Mouse (Mus musculus) liver, embryonic 14.5 days (tissue): ENCODE measurements around the gene Bicral. TPM values are rescaled to one million over a fixed set of nuclear protein-coding genes. Genes with fewer than 3 reads are reported as not detected.

ENCODE experiments used
- ATAC-seq: fragments of 200-750 bp; cut with Nextera tagmentation; 2 replicates; pipeline ENCODE4 v1.8.0; 2017; ENCODE audit warnings: moderate number of reproducible peaks, mild to moderate bottlenecking, moderate library complexity; ENCODE audit not compliant: insufficient read depth
- DNase-seq, 3 experiments: peaks; one replicate each; pipeline ENCODE4 v3.0.0-alpha.2; 2012 to 2013; ENCODE audit warnings: low read depth in 3 of 3, low spot score in 3 of 3
- H3K27ac ChIP-seq: fragments of 300-500 bp; sonication (generic); 2 replicates; pipeline ENCODE4 v1.5.1; 2014; ENCODE audit warnings: moderate library complexity, mild to moderate bottlenecking, control low read depth, inconsistent platforms
- H3K27me3 ChIP-seq: fragments of 300-500 bp; sonication (generic); 2 replicates; pipeline ENCODE4 v1.6.1; 2014; ENCODE audit warnings: mild to moderate bottlenecking, low read length, moderate library complexity; ENCODE audit not compliant: control insufficient read depth, insufficient read depth
- H3K36me3 ChIP-seq: fragments of 300-500 bp; sonication (generic); replicated peaks from 2 replicates; pipeline ENCODE4 v1.6.1; 2014; ENCODE audit warnings: low read depth; ENCODE audit not compliant: control insufficient read depth, insufficient read depth
- H3K4me1 ChIP-seq, 2 experiments: fragments of 200-500 bp in 1 of 2; fragments of 300-500 bp in 1 of 2; sonication (generic) in 1 of 2; replicated peaks; 2 replicates each; pipeline ENCODE4 v1.6.1; 2012 to 2014; ENCODE audit warnings: antibody characterized with exemption in 1 of 2, inconsistent platforms in 1 of 2, low read length in 1 of 2; ENCODE audit not compliant: control insufficient read depth in 2 of 2, insufficient read depth in 2 of 2
- H3K4me2 ChIP-seq: fragments of 300-500 bp; sonication (generic); 2 replicates; pipeline ENCODE4 v1.6.1; 2014; ENCODE audit warnings: low read depth, mild to moderate bottlenecking, control low read depth, moderate library complexity
- H3K4me3 ChIP-seq, 2 experiments: fragments of 200-500 bp in 1 of 2; fragments of 300-500 bp in 1 of 2; sonication (generic) in 1 of 2; 2 replicates each; pipeline ENCODE4 v1.5.1; 2012 to 2014; ENCODE audit warnings: low read depth in 2 of 2, low read length in 2 of 2, mild to moderate bottlenecking in 2 of 2, control low read depth in 1 of 2, inconsistent platforms in 1 of 2, moderate library complexity in 1 of 2; ENCODE audit not compliant: insufficient read depth in 1 of 2
- H3K9ac ChIP-seq: fragments of 300-500 bp; sonication (generic); replicated peaks from 2 replicates; pipeline ENCODE4 v1.6.1; 2014; ENCODE audit warnings: mild to moderate bottlenecking, control low read depth, moderate library complexity
- H3K9me3 ChIP-seq: fragments of 300-500 bp; sonication (generic); 2 replicates; pipeline ENCODE4 v1.6.1; 2016; ENCODE audit warnings: low read length, mixed read lengths; ENCODE audit not compliant: control insufficient read depth
- CTCF ChIP-seq: IDR thresholded peaks from 2 replicates; pipeline ENCODE4 v1.5.1; 2016; ENCODE audit warnings: antibody characterized with exemption, low read depth, control low read depth
- EP300 ChIP-seq: IDR thresholded peaks from 2 replicates; pipeline ENCODE4 v1.6.1; 2016; ENCODE audit warnings: antibody characterized with exemption, low read depth
- WGBS: fragments of 180-500 bp; shearing (Covaris S2); extraction: QIAGEN DNeasy Blood & Tissue Kit; methylation state at CpG from one replicate; pipeline ENCODE4 v1.1.7; 2014; ENCODE audit not compliant: insufficient replicate concordance; 5-methylcytosine and 5-hydroxymethylcytosine counted together
- polyA plus RNA-seq, 2 experiments: library from polyadenylated mRNA; depleted of rRNA in 1 of 2; stranded (reverse) in 1 of 2; unstranded in 1 of 2; fragments of >200 nt; fragmentation: Nextera tagmentation in 1 of 2; extraction: Ambion mirVana in 1 of 2; gene quantifications; 2 replicates each; pipeline versions ENCODE4 v1.2.1 to v1.2.3; 2012 to 2014

Gene Bicral
- polyA plus RNA-seq, 2 experiments, result 3.0 to 3.4 TPM

- Histone ChIP-seq H3K4me3 (no peak overlapping the region), H3K4me1 (no peaks in the 10 kb centered on the region), H3K27me3 (no peaks in the 10 kb centered on the region), H3K4me2 (no peak overlapping the region), H3K36me3 (peaks cover 21% of the 10 kb centered on the region), H3K9me3 (no peaks in the 10 kb centered on the region), H3K27ac (no peak overlapping the region), H3K9ac (no peak overlapping the region)
- no peak for TF ChIP-seq CTCF
- TF ChIP-seq EP300, result no peak
- no peak for DNase-seq
- no peak for ATAC-seq
- WGBS, result 27% methylated on average over 3 of the region's 3 CpGs
Observed at GRCm38 (mm10) chr17:46828935-46829334, 29.3 kb downstream of the Bicral start.

DNA sequence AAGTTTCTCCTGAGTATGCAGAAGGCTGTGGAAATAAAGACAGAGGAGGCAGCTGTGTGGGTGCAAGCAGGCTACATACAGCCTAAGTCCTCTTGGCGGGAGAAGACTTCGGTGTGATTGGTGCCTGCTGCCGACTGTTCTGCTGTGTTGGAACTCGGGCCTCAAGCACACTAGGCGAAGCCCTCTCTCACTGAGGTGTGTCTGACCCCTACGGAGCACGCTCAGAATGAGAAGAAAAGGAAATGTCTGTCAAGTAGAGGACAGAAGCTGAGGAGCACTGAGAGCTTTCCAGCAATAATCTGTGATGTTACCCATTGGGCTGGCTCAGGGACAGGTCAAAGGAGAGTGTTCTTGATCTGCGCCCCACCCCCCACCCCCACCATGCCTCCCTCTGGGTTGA, 35.2 kb downstream of the Bicral start:
- Histone ChIP-seq H3K4me2 (no peak overlapping the region), H3K27ac (no peak overlapping the region), H3K36me3 (peaks cover 34% of the 10 kb centered on the region), H3K4me3 (no peak overlapping the region), H3K9me3 (no peaks in the 10 kb centered on the region), H3K9ac (no peak overlapping the region), H3K4me1 (peaks cover 8 to 10% of the 10 kb centered on the region in 2 experiments), H3K27me3 (no peaks in the 10 kb centered on the region)
- TF ChIP-seq EP300, result no peak
- no peak for TF ChIP-seq CTCF
- no peak for ATAC-seq
- no peak for DNase-seq
- 90% methylated on average over 8 of the region's 8 CpGs for WGBS

- peaks cover 17 to 26% of the 10 kb centered on the region in 2 experiments for H3K4me1 ChIP-seq
- H3K9ac ChIP-seq, result no peak overlapping the region
- TF ChIP-seq CTCF, result no peak
- 87% methylated on average over 7 of the region's 7 CpGs for WGBS
- no peak overlapping the region for H3K27ac ChIP-seq
- no peak for ATAC-seq
- H3K36me3 ChIP-seq, result peaks cover 29% of the 10 kb centered on the region
- H3K4me3 ChIP-seq, result no peak overlapping the region
- no peaks in the 10 kb centered on the region for H3K9me3 ChIP-seq
- no peak overlapping the region for H3K4me2 ChIP-seq
- H3K27me3 ChIP-seq, result no peaks in the 10 kb centered on the region
- DNase-seq, result no peak
Observed at GRCm38 (mm10) chr17:46820628-46821027, 37.7 kb downstream of the Bicral start.

- Histone ChIP-seq H3K27me3 (no peaks in the 10 kb centered on the region), H3K27ac (peak overlapping the region; percentile 86), H3K4me2 (peak overlapping the region; percentile 69), H3K4me1 (peaks cover 17 to 28% of the 10 kb centered on the region in 2 experiments), H3K36me3 (peaks cover 8% of the 10 kb centered on the region), H3K9ac (peak overlapping the region; percentile 61), H3K9me3 (no peaks in the 10 kb centered on the region), H3K4me3 (peak overlapping the region; percentile 0 to 31; a peak in 2 of 4 replicates)
- WGBS, result 19% methylated on average over 12 of the region's 12 CpGs
- DNase-seq (peak; percentile 60 to 66 (median 65)), ATAC-seq (peak; percentile 95)
- TF ChIP-seq CTCF (no peak), EP300 (peak; percentile 82)
Observed at GRCm38 (mm10) chr17:46817734-46818158, 40.5 kb downstream of the Bicral start.

GRCm38 (mm10) chr17:46816306-46816705, 42.0 kb downstream of the Bicral start:
- Histone ChIP-seq H3K4me3 (no peak overlapping the region), H3K27ac (no peak overlapping the region), H3K4me1 (peaks cover 17 to 28% of the 10 kb centered on the region in 2 experiments), H3K9me3 (no peaks in the 10 kb centered on the region), H3K27me3 (no peaks in the 10 kb centered on the region), H3K9ac (no peak overlapping the region), H3K36me3 (peaks cover 7% of the 10 kb centered on the region), H3K4me2 (no peak overlapping the region)
- TF ChIP-seq EP300 (no peak), CTCF (peak; percentile 17; the same call in 1 of the 2 replicates)
- ATAC-seq (no peak), DNase-seq (no peak)
- WGBS, result 75% methylated on average over 13 of the region's 13 CpGs
